Comparison of ENCODE assay signal across 21 mouse cellular contexts in the genomic region with DNA sequence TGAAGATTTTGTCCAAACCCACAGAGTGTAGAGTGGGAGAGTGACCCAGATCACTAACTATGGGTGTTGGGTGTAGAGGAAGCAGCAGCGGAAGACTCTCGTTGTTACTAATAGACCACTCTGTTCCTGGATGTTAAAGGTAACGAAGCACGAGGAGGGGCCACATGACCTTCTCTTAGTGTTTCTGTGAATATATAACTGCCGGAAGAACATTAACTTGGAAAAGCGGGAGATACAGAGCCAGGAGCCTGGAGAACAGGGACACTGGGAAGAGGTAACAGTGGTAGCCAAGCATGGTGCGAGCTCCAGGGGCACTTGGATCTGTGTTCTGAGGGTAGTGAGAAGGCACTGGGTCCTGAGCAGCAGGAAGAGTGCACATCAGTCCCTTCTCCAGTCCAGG. TPM values are rescaled to one million over a fixed set of nuclear protein-coding genes. Genes with fewer than 3 reads are reported as not detected.
A peak's percentile ranks its signal among the peaks of the same experiment; 100 is the strongest.
DNase-seq lines count a peak whose midpoint lies in the region; ATAC-seq and TF ChIP-seq lines count a peak whose summit lies in the region.
"Had no signal": no experiment of that assay in that cellular context is flagged by ENCODE, and none has a peak within 500 bp of the region (broad histone marks: within the 10 kb centered on the region; RNA-seq: fewer than 3 reads in every experiment).

No protein-coding gene starts in this region.

- no peak overlapping the region for H3K9ac ChIP-seq in kidney, postnatal 0 days (ENCODE audit: low read depth, low read length)
- no peak overlapping the region for H3K9ac ChIP-seq in midbrain, embryonic 11.5 days (ENCODE audit: low read length)
- H3K9ac ChIP-seq: embryonic facial prominence, embryonic 15.5 days; hindbrain, embryonic 13.5 days had no signal

- no peak overlapping the region for H3K4me2 ChIP-seq in kidney, postnatal 0 days (ENCODE audit: low read length)
- no peak overlapping the region for H3K4me2 ChIP-seq in midbrain, embryonic 11.5 days
- H3K4me2 ChIP-seq: embryonic facial prominence, embryonic 15.5 days; hindbrain, embryonic 13.5 days had no signal

- no peak for ATAC-seq in kidney, postnatal 0 days (replicated peaks; ENCODE audit: low FRiP score, low read depth)
- no peak for ATAC-seq in midbrain, embryonic 11.5 days (ENCODE audit: low FRiP score)
- ATAC-seq: forebrain, embryonic 14.5 days had no signal

- H3K36me3 ChIP-seq in kidney, postnatal 0 days (ENCODE audit: insufficient read depth, low read length) = no peaks in the 10 kb centered on the region
- no peaks in the 10 kb centered on the region for H3K36me3 ChIP-seq in midbrain, embryonic 11.5 days (ENCODE audit: control insufficient read depth, insufficient read depth, low read length)
- H3K36me3 ChIP-seq: embryonic facial prominence, embryonic 15.5 days; forebrain, embryonic 10.5 days; heart, embryonic 10.5 days; hindbrain, embryonic 13.5 days had no signal

- TF ChIP-seq CTCF in layer of hippocampus, adult 2 months (conservative IDR thresholded peaks at IDR 0.05) = no peak
- TF ChIP-seq CTCF in kidney, postnatal 0 days (IDR thresholded peaks at IDR 0.05; ENCODE audit: low read depth) = no peak

- WGBS in kidney, postnatal 0 days = 58% methylated on average over 7 of the region's 7 CpGs
- WGBS in midbrain, embryonic 11.5 days = 94% methylated on average over 7 of the region's 7 CpGs

- H3K27ac ChIP-seq in layer of hippocampus, adult 2 months = peak overlapping the region; percentile 29; the same call in 1 of the 2 replicates
- H3K27ac ChIP-seq in kidney, postnatal 0 days = no peak overlapping the region
- H3K27ac ChIP-seq in midbrain, embryonic 11.5 days (ENCODE audit: low read depth, low read length) = no peak overlapping the region
- H3K27ac ChIP-seq: embryonic facial prominence, embryonic 15.5 days; forebrain, embryonic 10.5 days; heart, embryonic 10.5 days; hindbrain, embryonic 13.5 days had no signal

- no peaks in the 10 kb centered on the region for H3K27me3 ChIP-seq in kidney, postnatal 0 days (ENCODE audit: insufficient read depth, low read length)
- H3K27me3 ChIP-seq in midbrain, embryonic 11.5 days (ENCODE audit: control insufficient read depth, insufficient read depth, low read length) = no peaks in the 10 kb centered on the region
- H3K27me3 ChIP-seq: embryonic facial prominence, embryonic 15.5 days; hindbrain, embryonic 13.5 days had no signal

- H3K4me1 ChIP-seq in kidney, postnatal 0 days (replicated peaks; ENCODE audit: insufficient read depth, low read length) = no peaks in the 10 kb centered on the region
- no peaks in the 10 kb centered on the region for H3K4me1 ChIP-seq in midbrain, embryonic 11.5 days (ENCODE audit: control insufficient read depth, insufficient read depth, low read length)
- H3K4me1 ChIP-seq: embryonic facial prominence, embryonic 15.5 days; forebrain, embryonic 10.5 days; heart, embryonic 10.5 days; hindbrain, embryonic 13.5 days had no signal

- no peak overlapping the region for H3K4me3 ChIP-seq in layer of hippocampus, adult 2 months
- H3K4me3 ChIP-seq in kidney, postnatal 0 days (replicated peaks; ENCODE audit: low read depth, low read length) = no peak overlapping the region
- no peak overlapping the region for H3K4me3 ChIP-seq in midbrain, embryonic 11.5 days (ENCODE audit: low read depth, low read length)
- H3K4me3 ChIP-seq: embryonic facial prominence, embryonic 15.5 days; erythroblast, embryonic 14.5 days; forebrain, embryonic 10.5 days; heart, embryonic 10.5 days; hindbrain, embryonic 13.5 days had no signal

- DNase-seq in layer of hippocampus, adult 2 months (ENCODE audit: low spot score in 2 of 2) = no peak
- no peak for DNase-seq in layer of hippocampus, postnatal 10 days (ENCODE audit: low spot score in 2 of 2)
- peak; percentile 72 for DNase-seq in kidney, adult 9 months
- DNase-seq in kidney, postnatal 0 days (ENCODE audit: low spot score) = peak; percentile 8
- DNase-seq in yolk sac, embryonic 10.5 days (ENCODE audit: low spot score) = peak; percentile 58
- DNase-seq in midbrain, embryonic 11.5 days (ENCODE audit: low spot score, missing footprints) = no peak
- no peak for DNase-seq in frontal cortex, postnatal 36 days (ENCODE audit: low spot score in 2 of 2)
- DNase-seq: adrenal gland, postnatal 10 days; cerebellum, adult 11 months; cerebellum, adult 8-10 months; cerebellum, postnatal 14 days; embryo, embryonic 11 days; gastrocnemius, postnatal 10 days; heart, adult 18-20 months; heart, postnatal 10 days had no signal

- no peaks in the 10 kb centered on the region for H3K9me3 ChIP-seq in kidney, postnatal 0 days (replicated peaks; ENCODE audit: low read length)
- no peaks in the 10 kb centered on the region for H3K9me3 ChIP-seq in midbrain, embryonic 11.5 days (ENCODE audit: control insufficient read depth, low read length)
- H3K9me3 ChIP-seq: embryonic facial prominence, embryonic 15.5 days; forebrain, embryonic 10.5 days; heart, embryonic 10.5 days; hindbrain, embryonic 13.5 days had no signal

RNA-seq across cellular contexts. Expression of a gene that starts 38.7 kb away (rescaled TPM):
- 100 to 1,000 TPM; 203 to 223 TPM for total RNA-seq in layer of hippocampus, adult 2 months (2021)
- total RNA-seq in layer of hippocampus, postnatal 10 days (2021) = 100 to 1,000 TPM; 184 to 203 TPM
- 0.15 and 0.22 TPM in 2 replicates for polyA plus RNA-seq in kidney, postnatal 0 days (2015; fragmentation: Nextera tagmentation; extraction: Ambion mirVana)
- 0.38 and 0.39 TPM in 2 replicates for polyA plus RNA-seq in midbrain, embryonic 11.5 days (2014; fragmentation: Nextera tagmentation; extraction: Ambion mirVana)
- total RNA-seq: heart, adult 18-20 months had no signal
- polyA plus RNA-seq: erythroblast, embryonic 14.5 days had no signal

Comparison
In these comparisons a context has a peak if more than half of its experiments do, and no peak if none do; other contexts are left out.
1. DNase-seq: peak in kidney, adult 9 months (single experiment), kidney, postnatal 0 days (single experiment) and yolk sac, embryonic 10.5 days (single experiment); none in layer of hippocampus, adult 2 months (0 of 2), layer of hippocampus, postnatal 10 days (0 of 2), midbrain, embryonic 11.5 days (single experiment) and frontal cortex, postnatal 36 days (0 of 2).